Mouse (Mus musculus): Measurements from ENCODE around the gene Spock2. TPM values are rescaled to one million over a fixed set of nuclear protein-coding genes. Genes with fewer than 3 reads are reported as not detected.

The Spock2 gene
- total RNA-seq (2014; rRNA removed) (275 and 308 TPM in 2 replicates), polyA plus RNA-seq (2015; fragmentation: Nextera tagmentation; extraction: Ambion mirVana) (109 and 117 TPM in 2 replicates)

DNA sequence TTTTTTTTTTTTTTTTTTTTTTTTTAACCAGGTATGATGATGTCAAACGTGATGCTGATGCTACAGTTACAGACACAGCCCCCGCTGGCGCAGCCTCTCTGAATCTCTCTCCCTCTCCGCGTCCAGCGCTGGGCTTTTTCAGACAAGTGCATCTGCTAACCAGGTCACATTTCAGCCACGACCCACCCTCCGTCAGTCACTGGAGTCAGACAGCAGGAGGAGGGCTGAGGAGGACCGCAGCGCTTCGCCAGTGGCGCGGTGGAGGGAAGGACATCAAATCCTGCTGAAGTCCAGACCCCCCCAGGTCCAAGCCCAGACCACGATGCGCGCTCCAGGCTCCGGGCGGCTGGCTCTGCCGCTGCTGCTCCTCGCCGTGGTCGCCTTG lies at the start of gene Spock2:
Gene Spock2, plus strand, starts transcription at position 74 of the 385 bp plus-strand sequence.
- peak within 1 kb of the TSS; percentile 94 for H3K4me2 ChIP-seq (ENCODE audit: low read depth, low read length, poor library complexity, severe bottlenecking)
- under 1% methylated on average over 19 of the region's 22 CpGs for WGBS
- no peak for TF ChIP-seq CTCF (IDR thresholded peaks at IDR 0.05)
- ATAC-seq (ENCODE audit: low FRiP score) (peak; percentile 83), DNase-seq (ENCODE audit: low spot score) (peak; percentile 91)
- no peaks in the 10 kb centered on the region for H3K27me3 ChIP-seq (ENCODE audit: insufficient read depth, low read length)
- no peaks in the 10 kb centered on the region for H3K9me3 ChIP-seq (ENCODE audit: low read length)
- peak within 1 kb of the TSS; percentile 99 for H3K9ac ChIP-seq (replicated peaks; ENCODE audit: low read length, poor library complexity, severe bottlenecking)
- H3K4me3 ChIP-seq (ENCODE audit: low read depth, low read length) = peak within 1 kb of the TSS; percentile 79
- no peaks in the 10 kb centered on the region for H3K36me3 ChIP-seq (ENCODE audit: insufficient read depth, low read length)
- H3K4me1 ChIP-seq (ENCODE audit: insufficient read depth, low read length) = peaks cover 28% of the 10 kb centered on the region
- H3K27ac ChIP-seq (ENCODE audit: low read depth, low read length) = peak within 1 kb of the TSS; percentile 98

DNA sequence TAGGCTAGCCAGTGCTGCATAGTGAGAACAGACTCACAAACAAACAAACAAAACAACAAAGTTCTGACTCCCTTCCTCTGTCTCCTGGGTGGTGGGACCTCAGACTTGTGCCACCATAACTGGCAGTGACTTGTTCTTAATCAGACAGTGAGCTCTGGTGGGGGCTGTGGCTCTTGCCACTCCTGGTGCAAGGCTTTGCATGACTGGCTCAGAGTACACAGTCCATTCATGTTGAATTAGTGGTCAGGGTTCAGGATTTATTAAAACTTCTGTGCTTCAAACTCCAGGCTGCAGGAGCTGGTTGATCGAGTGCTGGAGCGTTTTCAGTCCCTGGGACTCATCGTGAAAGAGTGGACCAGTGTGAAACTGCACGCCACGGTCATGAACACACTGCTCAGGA lies 43.8 kb upstream of the Spock2 start:
- Histone ChIP-seq H3K27me3 (ENCODE audit: insufficient read depth, low read length) (no peaks in the 10 kb centered on the region), H3K27ac (ENCODE audit: low read depth, low read length) (no peak overlapping the region), H3K9me3 (ENCODE audit: low read length) (no peaks in the 10 kb centered on the region), H3K9ac (replicated peaks; ENCODE audit: low read length, poor library complexity, severe bottlenecking) (no peak overlapping the region), H3K36me3 (ENCODE audit: insufficient read depth, low read length) (peaks cover 6% of the 10 kb centered on the region), H3K4me3 (ENCODE audit: low read depth, low read length) (no peak overlapping the region), H3K4me1 (ENCODE audit: insufficient read depth, low read length) (no peaks in the 10 kb centered on the region), H3K4me2 (ENCODE audit: low read depth, low read length, poor library complexity, severe bottlenecking) (no peak overlapping the region)
- no peak for TF ChIP-seq CTCF (IDR thresholded peaks at IDR 0.05)
- no peak for DNase-seq (ENCODE audit: low spot score)
- 73% methylated on average over 5 of the region's 5 CpGs for WGBS
- no peak for ATAC-seq (ENCODE audit: low FRiP score)

DNA sequence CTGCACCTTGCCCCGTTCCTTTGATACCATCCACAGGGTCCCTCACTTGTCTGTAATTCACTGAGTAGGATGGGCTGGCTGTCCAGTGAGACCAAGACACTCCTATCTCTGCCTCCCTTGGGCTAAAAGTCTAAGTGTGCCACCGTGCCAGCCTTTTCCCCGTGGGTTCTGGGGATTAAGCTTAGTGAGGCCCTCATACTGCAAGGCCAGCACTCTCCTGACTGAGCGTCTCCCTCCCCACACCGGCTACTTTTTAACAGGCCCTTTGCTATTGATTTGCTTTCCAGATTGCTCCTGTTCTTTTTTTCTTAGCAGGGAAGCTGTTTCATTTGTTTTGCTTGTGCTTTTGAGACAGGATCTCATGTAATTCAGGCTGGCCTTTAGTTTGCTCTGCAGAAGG lies 43.1 kb upstream of the Spock2 start:
- Histone ChIP-seq H3K4me2 (ENCODE audit: low read depth, low read length, poor library complexity, severe bottlenecking) (no peak overlapping the region), H3K9me3 (ENCODE audit: low read length) (no peaks in the 10 kb centered on the region), H3K27ac (ENCODE audit: low read depth, low read length) (no peak overlapping the region), H3K4me1 (ENCODE audit: insufficient read depth, low read length) (no peaks in the 10 kb centered on the region), H3K4me3 (ENCODE audit: low read depth, low read length) (no peak overlapping the region), H3K36me3 (ENCODE audit: insufficient read depth, low read length) (peaks cover 6% of the 10 kb centered on the region), H3K9ac (replicated peaks; ENCODE audit: low read length, poor library complexity, severe bottlenecking) (no peak overlapping the region), H3K27me3 (ENCODE audit: insufficient read depth, low read length) (no peaks in the 10 kb centered on the region)
- no peak for ATAC-seq (ENCODE audit: low FRiP score)
- no peak for TF ChIP-seq CTCF (IDR thresholded peaks at IDR 0.05)
- WGBS = 34% methylated on average over 5 of the region's 5 CpGs
- no peak for DNase-seq (ENCODE audit: low spot score)

DNA sequence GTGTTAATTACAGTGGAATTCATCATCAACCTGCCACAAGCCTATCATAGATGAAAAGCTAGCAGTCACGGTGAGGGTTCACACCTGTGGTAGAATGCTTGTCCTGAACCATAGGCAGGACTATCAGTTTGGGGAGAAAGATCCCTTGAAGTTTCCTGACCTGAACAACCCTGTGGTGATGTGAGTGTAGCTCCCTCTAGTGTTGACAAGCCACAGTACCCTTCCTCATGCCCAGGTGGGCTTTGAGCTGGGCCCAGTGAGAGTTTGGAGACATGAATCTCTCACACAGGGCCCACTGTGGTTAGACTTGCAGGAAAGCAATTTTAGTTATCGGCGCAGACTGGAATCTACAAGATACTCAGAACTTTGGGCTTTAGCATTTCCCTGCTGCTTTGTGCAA lies 39.5 kb upstream of the Spock2 start:
- 82% methylated on average over 3 of the region's 3 CpGs for WGBS
- Histone ChIP-seq H3K9ac (replicated peaks; ENCODE audit: low read length, poor library complexity, severe bottlenecking) (no peak overlapping the region), H3K27me3 (ENCODE audit: insufficient read depth, low read length) (no peaks in the 10 kb centered on the region), H3K4me3 (ENCODE audit: low read depth, low read length) (no peak overlapping the region), H3K36me3 (ENCODE audit: insufficient read depth, low read length) (peaks cover 6% of the 10 kb centered on the region), H3K4me2 (ENCODE audit: low read depth, low read length, poor library complexity, severe bottlenecking) (no peak overlapping the region), H3K27ac (ENCODE audit: low read depth, low read length) (no peak overlapping the region), H3K9me3 (ENCODE audit: low read length) (no peaks in the 10 kb centered on the region), H3K4me1 (ENCODE audit: insufficient read depth, low read length) (no peaks in the 10 kb centered on the region)
- DNase-seq (ENCODE audit: low spot score) = peak; percentile 15
- TF ChIP-seq CTCF (IDR thresholded peaks at IDR 0.05) = peak; percentile 71
- ATAC-seq (ENCODE audit: low FRiP score) = no peak

DNA sequence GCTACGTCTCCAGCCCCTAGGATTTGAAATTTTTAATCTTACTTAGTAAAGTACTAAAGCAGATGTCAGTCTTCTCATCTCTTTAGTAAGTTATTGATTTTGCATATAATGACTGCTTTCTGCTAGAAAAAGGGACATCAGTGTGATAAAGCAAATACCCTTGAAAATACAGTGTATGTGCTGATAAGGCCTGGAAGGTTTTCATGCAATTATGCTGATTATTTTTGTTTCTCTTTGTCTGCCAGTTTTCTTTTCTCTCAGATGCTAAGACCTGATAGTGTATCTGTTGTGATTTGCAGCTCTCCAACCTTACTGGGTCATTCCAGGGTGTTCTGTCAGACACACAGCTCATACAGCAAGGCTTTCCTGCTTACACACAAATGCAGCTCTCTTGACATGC lies 30.9 kb upstream of the Spock2 start:
- H3K9me3 ChIP-seq (ENCODE audit: low read length) = no peaks in the 10 kb centered on the region
- no peaks in the 10 kb centered on the region for H3K27me3 ChIP-seq (ENCODE audit: insufficient read depth, low read length)
- ATAC-seq (ENCODE audit: low FRiP score) (no peak), DNase-seq (ENCODE audit: low spot score) (no peak)
- H3K4me3 ChIP-seq (ENCODE audit: low read depth, low read length) = no peak overlapping the region
- peaks cover 5% of the 10 kb centered on the region; the same call in 1 of the 2 replicates for H3K4me1 ChIP-seq (ENCODE audit: insufficient read depth, low read length)
- no peaks in the 10 kb centered on the region for H3K36me3 ChIP-seq (ENCODE audit: insufficient read depth, low read length)
- H3K9ac ChIP-seq (replicated peaks; ENCODE audit: low read length, poor library complexity, severe bottlenecking) = no peak overlapping the region
- H3K27ac ChIP-seq (ENCODE audit: low read depth, low read length) = no peak overlapping the region
- 72% methylated on average over 1 of the region's 1 CpGs for WGBS
- no peak for TF ChIP-seq CTCF (IDR thresholded peaks at IDR 0.05)
- no peak overlapping the region for H3K4me2 ChIP-seq (ENCODE audit: low read depth, low read length, poor library complexity, severe bottlenecking)

DNA sequence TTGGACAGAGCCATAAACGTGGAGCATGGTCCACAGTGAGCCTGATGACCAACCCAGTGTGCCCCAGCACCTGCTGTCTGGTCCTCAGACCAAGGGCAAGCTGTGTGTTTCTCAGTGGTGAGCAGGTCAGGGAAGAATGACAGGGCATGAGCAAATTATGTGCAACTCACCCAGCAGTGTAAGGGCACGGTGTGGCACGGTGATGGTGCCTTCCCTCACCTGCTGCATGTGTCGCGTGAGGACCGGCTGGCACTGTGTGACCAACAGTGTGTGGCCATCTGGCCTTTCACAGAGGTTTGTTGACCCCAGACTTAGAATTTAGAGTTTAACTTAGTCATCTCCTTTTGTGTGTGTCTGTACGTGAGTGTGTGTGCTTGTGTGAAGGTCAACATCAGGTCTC lies 28.8 kb upstream of the Spock2 start:
- WGBS = 97% methylated on average over 7 of the region's 7 CpGs
- TF ChIP-seq CTCF (IDR thresholded peaks at IDR 0.05) = no peak
- Histone ChIP-seq H3K27ac (ENCODE audit: low read depth, low read length) (no peak overlapping the region), H3K9me3 (ENCODE audit: low read length) (no peaks in the 10 kb centered on the region), H3K9ac (replicated peaks; ENCODE audit: low read length, poor library complexity, severe bottlenecking) (no peak overlapping the region), H3K4me3 (ENCODE audit: low read depth, low read length) (no peak overlapping the region), H3K4me2 (ENCODE audit: low read depth, low read length, poor library complexity, severe bottlenecking) (no peak overlapping the region), H3K27me3 (ENCODE audit: insufficient read depth, low read length) (no peaks in the 10 kb centered on the region), H3K4me1 (ENCODE audit: insufficient read depth, low read length) (peaks cover 14% of the 10 kb centered on the region; the same call in 1 of the 2 replicates), H3K36me3 (ENCODE audit: insufficient read depth, low read length) (no peaks in the 10 kb centered on the region)
- DNase-seq (ENCODE audit: low spot score) (no peak), ATAC-seq (ENCODE audit: low FRiP score) (no peak)

All from midbrain, postnatal 0 days (tissue).